Mouse (Mus musculus) bone marrow macrophage, adult 2 months (primary cell): ENCODE data around the gene Gdf3.

Experiments
- CTCF ChIP-seq: IDR thresholded peaks from 2 replicates; pipeline ENCODE4 v1.5.1; 2012; ENCODE audit warnings: low read depth, mild to moderate bottlenecking, low read length, moderate library complexity
- POLR2A ChIP-seq: IDR thresholded peaks from 2 replicates; pipeline ENCODE4 v1.6.1; 2012; ENCODE audit warnings: mild to moderate bottlenecking, low read depth, low read length, borderline replicate concordance

DNA sequence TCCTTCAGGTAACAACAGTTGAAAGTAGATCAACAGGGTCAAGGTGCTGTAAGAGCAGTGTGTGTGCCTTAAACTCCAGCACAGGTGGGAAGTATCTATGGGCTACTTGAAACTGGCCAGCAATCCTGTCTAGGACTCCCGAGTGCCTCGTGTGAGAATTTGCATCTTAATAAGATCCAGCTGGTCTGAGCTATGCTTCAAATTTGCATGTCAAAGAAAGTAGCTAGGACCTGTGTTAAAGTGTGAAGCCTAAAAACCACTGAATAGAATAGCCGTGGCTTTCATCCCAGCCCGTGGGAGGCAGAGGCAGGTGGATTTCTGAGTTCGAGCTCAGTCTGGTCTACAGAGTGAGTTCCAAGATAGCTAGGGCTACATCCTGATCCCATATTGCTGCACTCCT is 14.6 kb upstream of the Gdf3 start:
- TF ChIP-seq CTCF (no peak), POLR2A (no peak)
